Mouse (Mus musculus) stomach, postnatal 0 days (tissue): Measurements from ENCODE around the gene 1190005I06Rik.

Source experiments
- CTCF ChIP-seq: IDR thresholded peaks from 2 replicates; pipeline ENCODE4 v1.5.1; 2016; ENCODE audit warnings: antibody characterized with exemption, low read depth, mild to moderate bottlenecking, moderate library complexity
- EP300 ChIP-seq: optimal IDR thresholded peaks from 2 replicates; pipeline ENCODE3; 2016; ENCODE audit warnings: antibody characterized with exemption

DNA sequence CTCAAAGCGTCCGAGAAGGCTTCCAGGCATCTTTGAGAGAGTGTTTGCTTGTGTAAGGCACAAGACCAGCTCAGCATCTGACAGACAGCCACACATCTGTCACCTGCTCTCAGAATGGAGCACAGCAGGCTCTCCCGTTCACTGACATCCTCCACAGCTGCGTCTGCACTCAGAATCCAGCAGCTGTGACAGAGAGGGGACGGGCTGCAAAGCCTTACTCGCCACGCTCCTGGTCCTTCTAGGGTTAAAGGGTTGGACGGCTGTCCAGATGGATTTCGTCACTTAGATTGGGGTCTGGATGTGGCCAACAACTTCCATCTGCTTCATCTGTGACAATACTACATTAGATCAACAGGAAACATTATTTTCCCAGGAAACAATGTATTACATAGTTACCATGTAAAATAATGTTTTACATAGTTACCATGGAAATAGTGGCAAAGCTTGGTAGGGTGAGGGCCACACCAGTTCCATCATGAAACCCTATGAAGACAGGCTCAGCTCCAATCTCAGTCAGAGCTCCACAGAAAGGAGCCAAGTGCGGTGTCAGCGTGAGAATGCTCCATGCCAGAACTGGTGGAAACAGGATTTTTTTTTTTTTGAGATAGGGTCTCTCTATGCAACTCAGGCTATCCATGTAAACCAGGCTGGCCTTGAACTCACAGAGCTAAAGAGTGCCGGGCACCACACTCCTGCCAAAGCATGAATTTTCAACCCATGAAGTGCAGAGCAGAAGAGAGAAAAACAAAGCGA, 49.1 kb upstream of the 1190005I06Rik start:
- no peak for TF ChIP-seq CTCF
- TF ChIP-seq EP300 = no peak
